Mouse (Mus musculus) CH12.LX (cell line): ENCODE measurements at regions not wholly inside any gene's neighbourhood (a gene's known extent, or its start where the extent isn't known, plus 50 kb on each side); places are given as distances from the start of the nearest gene placed in this dataset.

Experiments used
- DNase-seq: peaks from one replicate; pipeline ENCODE4 v3.0.0-alpha.2; 2013; ENCODE audit errors: extremely low read depth
- H3K27ac ChIP-seq: 2 replicates; pipeline ENCODE4 v1.5.1; 2012; ENCODE audit warnings: low read depth, mild to moderate bottlenecking, control low read depth, moderate library complexity; ENCODE audit not compliant: insufficient read depth
- H3K27me3 ChIP-seq: replicated peaks from 2 replicates; pipeline ENCODE3; 2012; ENCODE audit warnings: inconsistent platforms
- H3K36me3 ChIP-seq, 2 experiments: replicated peaks in 1 of 2; 2 replicates each; pipeline versions ENCODE3 to v1.6.1; 2012; ENCODE audit warnings: inconsistent platforms in 1 of 2, low read length in 1 of 2, mild to moderate bottlenecking in 1 of 2, mixed read lengths in 1 of 2, moderate library complexity in 1 of 2; ENCODE audit not compliant: control insufficient read depth in 1 of 2, insufficient read depth in 1 of 2
- H3K4me1 ChIP-seq, 2 experiments: 2 replicates each; pipeline ENCODE4 v1.6.1; 2012; ENCODE audit warnings: inconsistent platforms in 1 of 2, moderate library complexity in 1 of 2; ENCODE audit not compliant: insufficient read depth in 2 of 2, control insufficient read depth in 1 of 2
- H3K4me2 ChIP-seq: 2 replicates; pipeline ENCODE4 v1.6.1; 2012; ENCODE audit warnings: low read depth, mild to moderate bottlenecking, control low read depth; ENCODE audit not compliant: poor library complexity, insufficient read depth, severe bottlenecking
- H3K4me3 ChIP-seq, 3 experiments: fragments of 150-350 bp in 1 of 3; sonication (generic) in 1 of 3; replicated peaks in 1 of 3; 2 replicates each; pipeline versions ENCODE3 to v1.5.1; 2011 to 2012; ENCODE audit warnings: low read depth in 2 of 3, low read length in 2 of 3, mild to moderate bottlenecking in 2 of 3, moderate library complexity in 2 of 3, control low read depth in 1 of 3, improper control_type of control experiment in 1 of 3, inconsistent platforms in 1 of 3, mixed read lengths in 1 of 3; ENCODE audit not compliant: poor library complexity in 1 of 3
- H3K79me2 ChIP-seq: replicated peaks from 2 replicates; pipeline ENCODE4 v1.6.1; 2012; ENCODE audit warnings: mild to moderate bottlenecking, moderate library complexity; ENCODE audit not compliant: control insufficient read depth, poor library complexity, insufficient read depth, severe bottlenecking; ENCODE audit errors: extremely low read depth
- H3K9ac ChIP-seq: 2 replicates; pipeline ENCODE4 v1.6.1; 2012; ENCODE audit warnings: low read depth, mild to moderate bottlenecking, control low read depth, moderate library complexity; ENCODE audit not compliant: insufficient read depth
- H3K9me3 ChIP-seq: replicated peaks from 2 replicates; pipeline ENCODE3; 2012; ENCODE audit warnings: low read length, inconsistent platforms, mixed read lengths
- CHD1 ChIP-seq: IDR thresholded peaks from 2 replicates; pipeline ENCODE4 v1.6.1; 2012; ENCODE audit warnings: low read depth, low read length, improper control_type of control experiment, inconsistent platforms
- CTCF ChIP-seq, 2 experiments: IDR thresholded peaks in 1 of 2; conservative IDR thresholded peaks in 1 of 2; 2 replicates each; pipeline ENCODE4 v1.5.1; 2011 to 2012; ENCODE audit warnings: low read depth in 2 of 2, low read length in 2 of 2, improper control_type of control experiment in 1 of 2, inconsistent platforms in 1 of 2, mild to moderate bottlenecking in 1 of 2, moderate library complexity in 1 of 2
- E2F4 ChIP-seq: IDR thresholded peaks from 2 replicates; pipeline ENCODE4 v1.6.1; 2011; ENCODE audit warnings: low read depth, low read length, improper control_type of control experiment; ENCODE audit not compliant: insufficient replicate concordance
- ELF1 ChIP-seq: IDR thresholded peaks from 2 replicates; pipeline ENCODE4 v1.6.1; 2014; ENCODE audit warnings: low read depth, mild to moderate bottlenecking, inconsistent platforms, low read length, improper control_type of control experiment
- EP300 ChIP-seq: IDR thresholded peaks from 2 replicates; pipeline ENCODE4 v1.6.1; 2011; ENCODE audit warnings: low read length, improper control_type of control experiment
- GABPA ChIP-seq: IDR thresholded peaks from 2 replicates; pipeline ENCODE4 v1.6.1; 2012; ENCODE audit warnings: low read depth, low read length, improper control_type of control experiment, inconsistent platforms; ENCODE audit not compliant: insufficient replicate concordance
- IRF4 ChIP-seq: IDR thresholded peaks from 2 replicates; pipeline ENCODE4 v1.6.1; 2014; ENCODE audit warnings: low read depth, mild to moderate bottlenecking, inconsistent platforms, low read length, improper control_type of control experiment
- JUN ChIP-seq: IDR thresholded peaks from 2 replicates; pipeline ENCODE4 v1.6.1; 2011; ENCODE audit warnings: low read depth, mild to moderate bottlenecking, low read length, improper control_type of control experiment, moderate library complexity; ENCODE audit not compliant: insufficient read depth
- JUND ChIP-seq: conservative IDR thresholded peaks from 2 replicates; pipeline ENCODE4 v1.6.1; 2011; ENCODE audit warnings: low read depth, low read length, improper control_type of control experiment
- MAFK ChIP-seq: IDR thresholded peaks from 2 replicates; pipeline ENCODE4 v1.6.1; 2011; ENCODE audit warnings: low read length, improper control_type of control experiment; ENCODE audit not compliant: insufficient replicate concordance
- MAX ChIP-seq: IDR thresholded peaks from 2 replicates; pipeline ENCODE4 v1.6.1; 2011; ENCODE audit warnings: low read length, improper control_type of control experiment
- MXI1 ChIP-seq: IDR thresholded peaks from 2 replicates; pipeline ENCODE4 v1.6.1; 2011; ENCODE audit warnings: mild to moderate bottlenecking, low read depth, low read length, improper control_type of control experiment
- MYC ChIP-seq: IDR thresholded peaks from 2 replicates; pipeline ENCODE4 v1.6.1; 2011; ENCODE audit warnings: low read depth, mild to moderate bottlenecking, improper control_type of control experiment, low read length
- NELFE ChIP-seq: IDR thresholded peaks from 2 replicates; pipeline ENCODE4 v1.6.1; 2011; ENCODE audit warnings: low read depth, low read length, improper control_type of control experiment
- SMC3 ChIP-seq: IDR thresholded peaks from 2 replicates; pipeline ENCODE4 v1.6.1; 2011; ENCODE audit warnings: low read depth, low read length, improper control_type of control experiment
- TBP ChIP-seq: conservative IDR thresholded peaks from 2 replicates; pipeline ENCODE4 v1.6.1; 2011; ENCODE audit warnings: low read depth, low read length, improper control_type of control experiment
- ZNF384 ChIP-seq: IDR thresholded peaks from 2 replicates; pipeline ENCODE4 v1.6.1; 2012; ENCODE audit warnings: low read depth, low read length, improper control_type of control experiment, inconsistent platforms
- dilution Hi-C: fragments of 300-500 bp; cut with MboI; formaldehyde crosslinking; loops from 2 replicates; pipeline ENCODE4 v1.14.3; 2020; ENCODE audit warnings: low sequenced_read_pairs; ENCODE audit not compliant: extremely low pct_unique_long_range_greater_than_20kb, extremely low pct_ligation_motif_present
- in situ Hi-C: fragments of 300-500 bp; cut with MboI; formaldehyde crosslinking; loops from 3 replicates; pipeline ENCODE4 v1.14.3; 2019; ENCODE audit warnings: low sequenced_read_pairs, low pct_ligation_motif_present, low pct_unique_long_range_greater_than_20kb, mixed read lengths

DNA sequence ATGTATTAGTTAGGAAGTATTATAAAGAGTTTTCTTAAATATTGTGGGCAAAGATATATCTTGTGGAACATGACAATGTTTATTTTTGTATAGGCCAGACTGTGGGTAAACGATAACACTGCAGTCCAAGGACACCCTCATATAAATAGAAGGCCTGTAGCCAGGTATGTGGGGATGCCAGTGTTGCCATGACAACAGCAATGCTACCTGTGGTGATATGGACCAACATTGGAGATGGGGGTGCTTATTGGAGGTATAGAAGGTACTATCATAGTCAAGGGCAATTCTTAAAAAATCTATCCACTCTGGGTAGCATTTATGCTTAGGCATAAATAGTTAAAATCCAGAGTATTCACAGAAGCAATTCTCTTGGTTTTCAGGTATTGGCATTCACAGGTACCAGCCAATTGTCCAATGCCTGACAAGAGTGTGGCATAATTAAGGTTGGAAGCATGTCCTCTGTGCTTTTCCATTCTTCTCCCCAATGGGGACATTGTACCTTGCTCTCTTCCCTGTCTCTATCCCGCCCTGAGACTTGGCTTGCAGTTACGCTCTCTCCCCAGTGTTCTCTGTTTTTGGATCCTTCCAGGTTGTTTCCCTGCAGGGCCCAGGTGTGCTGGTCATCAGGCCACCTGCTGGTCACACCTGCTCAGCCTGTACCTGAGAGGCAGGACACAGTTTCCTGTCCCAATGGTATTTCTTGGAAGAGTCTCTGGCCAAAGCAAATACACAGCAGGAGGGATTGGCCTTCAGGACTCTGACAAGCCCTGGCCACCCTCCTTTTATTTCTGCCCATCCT, 146.1 kb upstream of the Astn2 start:
- no peaks in the 10 kb centered on the region for H3K36me3 ChIP-seq
- TF ChIP-seq MAFK, result no peak
- no peak for TF ChIP-seq IRF4
- no peak for TF ChIP-seq MAX
- no peak for TF ChIP-seq JUN
- TF ChIP-seq ZNF384, result no peak
- no peak for TF ChIP-seq GABPA
- no peak for TF ChIP-seq MYC
- no peak for TF ChIP-seq MXI1
- no peak for TF ChIP-seq CHD1
- TF ChIP-seq JUND, result no peak
- TF ChIP-seq CTCF (conservative IDR thresholded peaks at IDR 0.05 in 1 of 2, IDR thresholded peaks at IDR 0.05 in 1 of 2; ENCODE audit: low read depth in 2 of 2, low read length in 2 of 2), result no peak
- TF ChIP-seq E2F4, result no peak
- TF ChIP-seq EP300, result no peak
- TF ChIP-seq NELFE, result no peak
- no peak for TF ChIP-seq SMC3
- in situ Hi-C loops, result no loop called here
- no peaks in the 10 kb centered on the region for H3K4me1 ChIP-seq
- dilution Hi-C loops, result no loop called here
- H3K79me2 ChIP-seq, result no peaks in the 10 kb centered on the region
- H3K4me3 ChIP-seq, result no peak overlapping the region
- no peaks in the 10 kb centered on the region for H3K27me3 ChIP-seq
- no peak overlapping the region for H3K9ac ChIP-seq
- H3K9me3 ChIP-seq, result peaks cover 36% of the 10 kb centered on the region
- H3K27ac ChIP-seq, result no peak overlapping the region
- DNase-seq, result no peak
- no peak overlapping the region for H3K4me2 ChIP-seq

DNA sequence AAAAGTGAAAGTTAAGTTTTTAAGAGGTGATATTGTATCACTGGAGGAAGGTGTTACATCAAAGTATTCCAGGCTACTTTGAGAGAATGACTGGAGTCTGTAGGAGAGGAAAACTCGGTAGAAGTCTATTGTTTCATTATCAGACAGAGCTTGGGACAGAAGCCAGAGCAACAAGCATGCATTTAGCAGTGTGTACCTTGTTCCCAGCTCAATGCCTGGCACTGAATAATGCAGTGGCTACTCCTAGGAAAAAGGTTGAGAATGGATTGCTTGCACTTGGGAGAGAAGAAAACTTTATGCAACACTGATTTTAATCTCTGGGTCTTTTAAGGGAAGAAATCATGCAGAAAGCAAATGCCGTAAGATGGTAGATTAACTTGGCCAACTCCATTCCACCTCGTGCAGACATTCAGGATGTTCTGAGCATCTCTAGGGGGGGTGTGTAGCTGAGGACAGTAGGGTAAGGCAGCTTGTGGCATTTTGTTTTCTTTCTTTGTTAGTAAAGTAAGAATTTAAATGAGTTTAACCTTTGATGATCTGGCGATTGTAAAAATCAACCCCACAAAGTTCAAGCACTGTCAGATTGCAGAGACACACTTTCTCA, 138.5 kb upstream of the Astn2 start:
- Histone ChIP-seq H3K4me2 (no peak overlapping the region), H3K27ac (no peak overlapping the region), H3K36me3 (no peaks in the 10 kb centered on the region), H3K27me3 (no peaks in the 10 kb centered on the region), H3K9me3 (peaks cover 30% of the 10 kb centered on the region), H3K79me2 (no peaks in the 10 kb centered on the region), H3K4me3 (no peak overlapping the region), H3K9ac (no peak overlapping the region), H3K4me1 (no peaks in the 10 kb centered on the region)
- no peak for DNase-seq
- dilution Hi-C loops, result no loop called here
- in situ Hi-C loops, result no loop called here
- no peak for TF ChIP-seq TBP
- TF ChIP-seq ELF1, result no peak
